Mouse (Mus musculus) embryonic facial prominence, embryonic 13.5 days (tissue): ENCODE measurements around the gene Cenpq. TPM values are rescaled to one million over a fixed set of nuclear protein-coding genes. Genes with fewer than 3 reads are reported as not detected.

Experiments used
- ATAC-seq: fragments of 200-750 bp; cut with Nextera tagmentation; 2 replicates; pipeline ENCODE4 v1.8.0; 2017; ENCODE audit warnings: low read depth; ENCODE audit not compliant: insufficient number of reproducible peaks, insufficient read depth, low FRiP score, low TSS enrichment
- H3K27ac ChIP-seq: fragments of 300-500 bp; sonication (generic); 2 replicates; pipeline ENCODE4 v1.5.1; 2015; ENCODE audit warnings: moderate library complexity, mild to moderate bottlenecking, inconsistent platforms
- H3K27me3 ChIP-seq: fragments of 300-500 bp; sonication (generic); 2 replicates; pipeline ENCODE4 v1.6.1; 2015; ENCODE audit warnings: mild to moderate bottlenecking, inconsistent platforms
- H3K36me3 ChIP-seq: fragments of 300-500 bp; sonication (generic); 2 replicates; pipeline ENCODE4 v1.6.1; 2015; ENCODE audit warnings: mild to moderate bottlenecking, inconsistent platforms
- H3K4me1 ChIP-seq: fragments of 300-500 bp; sonication (generic); 2 replicates; pipeline ENCODE4 v1.6.1; 2015; ENCODE audit warnings: inconsistent platforms
- H3K4me2 ChIP-seq: fragments of 300-500 bp; sonication (generic); 2 replicates; pipeline ENCODE4 v1.6.1; 2015; ENCODE audit warnings: moderate library complexity, mild to moderate bottlenecking, inconsistent platforms
- H3K4me3 ChIP-seq: fragments of 300-500 bp; sonication (generic); 2 replicates; pipeline ENCODE4 v1.5.1; 2015; ENCODE audit warnings: mild to moderate bottlenecking, inconsistent platforms
- H3K9ac ChIP-seq: fragments of 300-500 bp; sonication (generic); 2 replicates; pipeline ENCODE4 v1.6.1; 2015; ENCODE audit warnings: mild to moderate bottlenecking, inconsistent platforms
- H3K9me3 ChIP-seq: fragments of 300-500 bp; sonication (generic); 2 replicates; pipeline ENCODE4 v1.6.1; 2016; ENCODE audit warnings: inconsistent platforms
- whole genome bisulfite sequencing: fragments of 180-500 bp; shearing (Covaris S2); methylation state at CpG from one replicate; pipeline ENCODE4 v1.1.7; 2015; ENCODE audit warnings: mixed read lengths; 5-methylcytosine and 5-hydroxymethylcytosine counted together
- polyA plus RNA-seq: library from polyadenylated mRNA; unstranded; fragments of >200 nt; fragmentation: Nextera tagmentation; extraction: Ambion mirVana; gene quantifications from 2 replicates; pipeline ENCODE4 v1.2.1, GENCODE M21; 2015

The Cenpq gene
- polyA plus RNA-seq, 1 experiment from 2014 or later: 30.6 TPM

DNA sequence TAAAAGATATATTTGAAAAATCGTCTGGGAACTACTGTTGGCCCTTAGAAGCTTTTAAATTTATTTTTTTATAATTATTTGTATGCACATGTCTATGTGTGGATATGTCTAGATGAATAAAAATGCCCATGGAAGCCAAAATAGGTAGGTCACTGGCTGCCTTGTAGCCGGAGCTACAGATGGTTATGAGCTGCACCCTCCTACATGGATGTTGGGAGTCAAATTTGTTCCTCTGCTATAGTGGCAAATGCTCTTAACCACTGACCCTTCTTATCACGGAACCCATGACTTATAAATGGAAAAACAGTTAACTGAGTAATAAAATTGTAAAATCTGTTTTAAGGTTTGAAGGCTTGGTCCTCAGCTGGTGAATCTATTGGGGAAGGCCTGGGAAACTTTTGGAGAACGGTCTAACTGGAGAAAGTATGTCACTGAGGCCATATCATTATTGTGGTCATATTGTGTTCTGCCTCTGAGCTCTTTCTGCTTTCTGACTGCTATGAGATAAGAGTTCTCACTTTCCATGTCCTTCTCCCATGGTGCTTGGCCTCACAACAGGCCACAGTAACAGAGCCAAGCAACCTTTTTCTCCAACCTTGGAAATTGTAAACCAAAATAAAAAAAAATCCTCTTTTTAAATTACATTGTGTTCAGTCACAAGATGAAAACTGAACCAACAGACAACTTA is 46.9 kb downstream of the Cenpq start:
- Histone ChIP-seq H3K36me3 (no peaks in the 10 kb centered on the region), H3K4me1 (no peaks in the 10 kb centered on the region), H3K27me3 (no peaks in the 10 kb centered on the region), H3K4me2 (no peak overlapping the region), H3K27ac (no peak overlapping the region), H3K4me3 (no peak overlapping the region), H3K9ac (no peak overlapping the region), H3K9me3 (no peaks in the 10 kb centered on the region)
- no peak for ATAC-seq
- 79% methylated on average over 4 of the region's 4 CpGs for WGBS

DNA sequence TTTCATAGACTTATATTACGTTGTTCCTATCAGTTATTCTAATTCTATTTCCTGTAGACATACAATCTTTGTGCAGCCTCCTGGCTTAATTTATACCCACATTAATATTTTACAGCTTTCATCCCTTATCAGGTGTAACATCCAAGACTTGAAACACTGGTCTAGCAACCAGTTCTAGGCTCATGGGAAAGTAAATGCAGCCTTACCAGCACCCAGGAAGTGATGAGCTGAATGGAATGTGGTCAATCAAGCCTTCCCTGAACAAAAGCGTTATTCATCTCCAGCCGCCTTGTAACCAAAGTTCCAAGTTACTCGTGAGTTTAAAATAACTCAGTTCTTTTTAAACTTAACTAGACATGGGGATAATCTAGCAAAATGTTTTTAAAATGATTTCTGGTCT is 49.7 kb downstream of the Cenpq start:
- 73% methylated on average over 4 of the region's 4 CpGs for WGBS
- no peak overlapping the region for H3K4me3 ChIP-seq
- H3K27me3 ChIP-seq: no peaks in the 10 kb centered on the region
- no peaks in the 10 kb centered on the region for H3K9me3 ChIP-seq
- H3K27ac ChIP-seq: no peak overlapping the region
- H3K9ac ChIP-seq: no peak overlapping the region
- no peaks in the 10 kb centered on the region for H3K36me3 ChIP-seq
- H3K4me2 ChIP-seq: no peak overlapping the region
- no peaks in the 10 kb centered on the region for H3K4me1 ChIP-seq
- ATAC-seq: no peak

DNA sequence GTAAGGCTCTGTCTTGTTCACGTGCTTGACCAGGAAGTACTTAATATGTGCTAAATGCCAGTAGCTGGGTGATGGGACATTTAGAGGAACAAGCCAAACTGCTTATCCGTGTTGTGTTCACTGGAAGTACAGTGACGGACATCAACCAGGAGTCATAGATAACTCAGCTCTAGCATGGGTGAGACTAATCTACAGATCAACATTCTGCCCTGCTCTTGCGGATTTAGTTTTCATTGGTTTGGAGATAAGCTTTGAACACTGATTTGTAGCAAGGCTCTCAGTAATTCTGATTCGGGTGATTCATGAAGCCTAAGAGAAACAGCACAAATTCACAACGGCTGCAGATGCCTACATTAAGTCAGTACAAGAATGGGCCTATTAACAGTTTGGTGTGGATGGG is 52.7 kb downstream of the Cenpq start:
- H3K27ac ChIP-seq: no peak overlapping the region
- H3K36me3 ChIP-seq: no peaks in the 10 kb centered on the region
- no peak overlapping the region for H3K4me2 ChIP-seq
- no peaks in the 10 kb centered on the region for H3K9me3 ChIP-seq
- no peak overlapping the region for H3K4me3 ChIP-seq
- H3K4me1 ChIP-seq: peaks cover 15% of the 10 kb centered on the region
- ATAC-seq: no peak
- no peaks in the 10 kb centered on the region for H3K27me3 ChIP-seq
- WGBS: 87% methylated on average over 6 of the region's 6 CpGs
- H3K9ac ChIP-seq: no peak overlapping the region

DNA sequence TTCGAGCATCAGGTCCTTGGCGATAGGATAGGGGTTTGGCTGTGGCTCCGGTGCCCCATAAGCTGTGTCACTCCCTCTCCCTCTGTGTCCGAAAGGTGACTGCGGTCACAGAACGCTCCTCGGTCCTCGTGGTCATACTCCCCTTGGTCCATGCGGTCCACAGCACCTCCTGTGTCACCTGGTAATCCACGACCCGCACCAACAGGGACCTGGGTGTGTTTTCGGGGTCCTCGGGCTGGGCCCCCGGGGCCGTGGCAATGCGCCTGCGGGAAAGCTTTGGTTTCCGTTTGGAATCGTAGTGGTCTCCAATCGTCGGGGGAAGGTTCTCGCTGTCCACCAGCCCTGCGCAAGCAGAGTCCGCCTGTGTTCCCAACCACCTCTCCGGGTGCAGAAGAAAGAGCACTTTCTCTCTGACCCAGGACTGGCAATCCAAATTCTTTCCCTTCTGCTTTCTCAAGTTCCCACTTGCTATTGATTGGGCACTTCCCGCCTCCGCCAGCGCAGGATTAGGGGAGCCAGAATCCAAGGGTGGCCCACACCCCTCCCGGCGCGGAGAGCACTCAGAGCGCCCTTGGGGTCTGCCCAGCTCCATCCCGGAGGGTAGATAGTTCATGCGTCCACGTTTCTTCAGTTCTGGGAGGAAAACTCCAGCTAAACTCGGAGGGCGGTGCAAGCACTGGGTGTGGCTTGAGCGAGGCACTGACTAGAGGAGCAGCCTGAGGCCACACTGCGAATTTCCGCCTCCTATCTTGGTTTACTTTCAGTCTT is 54.7 kb downstream of the Cenpq start, which contains the start of gene 9130008F23Rik:
TSS of gene 9130008F23Rik (minus strand) at position 636 of the 768 bp plus-strand sequence.
- Histone ChIP-seq H3K9me3 (no peaks in the 10 kb centered on the region), H3K9ac (peak within 1 kb of the TSS; percentile 77), H3K27ac (no peak within 1 kb of the TSS), H3K27me3 (no peaks in the 10 kb centered on the region), H3K36me3 (no peaks in the 10 kb centered on the region), H3K4me2 (peak within 1 kb of the TSS; percentile 89), H3K4me3 (peak within 1 kb of the TSS; percentile 65), H3K4me1 (peaks cover 15% of the 10 kb centered on the region)
- peak; percentile 68; the same call in 1 of the 2 replicates for ATAC-seq
- WGBS: under 1% methylated on average over 40 of the region's 40 CpGs

DNA sequence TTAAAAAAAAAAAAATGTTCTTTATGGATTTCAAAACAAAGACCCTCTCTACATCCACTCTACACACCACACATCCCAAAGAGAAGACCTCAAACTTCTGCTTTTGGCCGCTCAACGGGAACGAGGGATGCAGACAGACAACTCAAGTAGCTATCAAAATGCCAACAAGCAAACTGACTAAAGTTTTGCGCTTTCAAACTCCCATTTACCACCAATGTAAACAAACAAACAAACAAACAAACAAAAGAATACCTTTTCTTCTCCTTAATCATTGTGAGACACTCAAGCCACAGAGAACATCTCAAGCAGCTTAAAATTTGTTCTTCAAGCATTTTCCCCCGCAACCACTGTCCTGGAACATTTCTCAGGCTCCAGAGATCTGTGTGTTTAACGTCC is 55.3 kb downstream of the Cenpq start:
- Histone ChIP-seq H3K4me2 (peak overlapping the region; percentile 89), H3K9me3 (no peaks in the 10 kb centered on the region), H3K4me3 (peak overlapping the region; percentile 65), H3K36me3 (no peaks in the 10 kb centered on the region), H3K27ac (no peak overlapping the region), H3K4me1 (peaks cover 15% of the 10 kb centered on the region), H3K27me3 (no peaks in the 10 kb centered on the region), H3K9ac (peak overlapping the region; percentile 77)
- WGBS: 12% methylated on average over 6 of the region's 6 CpGs
- no peak for ATAC-seq

DNA sequence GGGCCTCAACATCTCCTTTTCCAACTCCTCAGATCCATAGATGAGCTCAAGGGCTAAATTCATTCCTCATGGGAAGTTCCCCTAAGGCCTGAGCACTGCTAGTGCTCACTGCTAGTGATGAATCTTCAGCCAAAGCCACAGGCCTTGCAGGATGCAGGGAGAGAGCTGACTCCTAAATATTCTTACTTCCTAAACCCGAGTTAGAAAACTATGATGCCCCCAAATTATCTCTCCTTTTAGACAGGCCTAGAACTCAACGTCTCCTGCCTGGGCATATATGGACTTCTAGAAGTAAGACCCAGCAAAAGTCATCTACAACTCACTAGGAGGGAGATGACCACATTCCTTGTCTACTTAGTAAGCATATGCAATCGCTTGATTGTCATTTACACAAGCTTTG is 57.1 kb downstream of the Cenpq start:
- no peak overlapping the region for H3K27ac ChIP-seq
- 40% methylated on average over 3 of the region's 3 CpGs for WGBS
- peak overlapping the region; percentile 29 for H3K4me2 ChIP-seq
- ATAC-seq: no peak
- peaks cover 15% of the 10 kb centered on the region for H3K4me1 ChIP-seq
- H3K4me3 ChIP-seq: no peak overlapping the region
- H3K9ac ChIP-seq: no peak overlapping the region
- H3K27me3 ChIP-seq: no peaks in the 10 kb centered on the region
- no peaks in the 10 kb centered on the region for H3K9me3 ChIP-seq
- no peaks in the 10 kb centered on the region for H3K36me3 ChIP-seq

- no peaks in the 10 kb centered on the region for H3K36me3 ChIP-seq
- WGBS: 90% methylated on average over 1 of the region's 1 CpGs
- no peak for ATAC-seq
Measured at GRCm38 (mm10) chr17:40875568-40875967, 59.3 kb downstream of the Cenpq start.

GRCm38 (mm10) chr17:40874701-40875100 is 60.1 kb downstream of the Cenpq start:
- Histone ChIP-seq H3K27ac (no peak overlapping the region), H3K36me3 (no peaks in the 10 kb centered on the region), H3K9me3 (no peaks in the 10 kb centered on the region), H3K4me1 (peaks cover 13% of the 10 kb centered on the region), H3K27me3 (no peaks in the 10 kb centered on the region), H3K4me3 (no peak overlapping the region), H3K9ac (no peak overlapping the region), H3K4me2 (no peak overlapping the region)
- WGBS: 79% methylated on average over 3 of the region's 3 CpGs
- ATAC-seq: no peak

More at GRCm38 (mm10) chr17:40875568-40875967, 59.3 kb downstream of the Cenpq start:
- Histone ChIP-seq H3K27ac (no peak overlapping the region), H3K27me3 (no peaks in the 10 kb centered on the region), H3K4me3 (no peak overlapping the region), H3K4me1 (peaks cover 15% of the 10 kb centered on the region), H3K9me3 (no peaks in the 10 kb centered on the region), H3K4me2 (no peak overlapping the region), H3K9ac (no peak overlapping the region)

GRCm38 (mm10) chr17:40873582-40874011 is 61.2 kb downstream of the Cenpq start:
- H3K4me2 ChIP-seq: no peak overlapping the region
- WGBS: 44% methylated on average over 2 of the region's 2 CpGs
- ATAC-seq: no peak

More at GRCm38 (mm10) chr17:40873582-40874011, 61.2 kb downstream of the Cenpq start:
- Histone ChIP-seq H3K9me3 (no peaks in the 10 kb centered on the region), H3K27ac (no peak overlapping the region), H3K4me1 (peaks cover 11% of the 10 kb centered on the region), H3K4me3 (no peak overlapping the region), H3K36me3 (no peaks in the 10 kb centered on the region), H3K9ac (no peak overlapping the region), H3K27me3 (no peaks in the 10 kb centered on the region)

Other genes with a start within 250 kb of the Cenpq start
- gene Esp1, start 207.9 kb downstream of the Cenpq start, polyA plus RNA-seq: not detected in 2 replicates
- not detected in 2 replicates for gene Crisp2, start 128.0 kb downstream of the Cenpq start, polyA plus RNA-seq
- gene Rhag, start 123.9 kb downstream of the Cenpq start, polyA plus RNA-seq: 0.79 and 2.4 TPM in 2 replicates
- 1.8 and 2.0 TPM in 2 replicates for gene 9130008F23Rik, start 54.5 kb downstream of the Cenpq start, polyA plus RNA-seq
- gene Glyatl3, start 20.7 kb downstream of the Cenpq start, polyA plus RNA-seq: 0.21 and 0.89 TPM in 2 replicates
- gene Mut, start 362 bp downstream of the Cenpq start, polyA plus RNA-seq: 37.4 and 40.3 TPM in 2 replicates